Mouse (Mus musculus) ES-E14 (cell line): ENCODE data around the gene Taf4. TPM values are rescaled to one million over a fixed set of nuclear protein-coding genes. Genes with fewer than 3 reads are reported as not detected.

Experiments
- DNase-seq: peaks from one replicate; pipeline ENCODE4 v3.0.0-alpha.2; 2013; ENCODE audit warnings: low read depth, low spot score
- H3K27ac ChIP-seq: 2 replicates; pipeline ENCODE4 v1.5.1; 2012; ENCODE audit warnings: low read depth, mild to moderate bottlenecking, low read length, moderate library complexity, mixed read lengths; ENCODE audit not compliant: poor library complexity, insufficient read depth, severe bottlenecking
- H3K36me3 ChIP-seq: 2 replicates; pipeline ENCODE4 v1.6.1; 2012; ENCODE audit warnings: mild to moderate bottlenecking, low read length, moderate library complexity, mixed read lengths; ENCODE audit not compliant: control insufficient read depth, poor library complexity, insufficient read depth, severe bottlenecking
- H3K4me1 ChIP-seq, 2 experiments: fragments of 150-350 bp in 1 of 2; sonication (generic) in 1 of 2; 2 replicates each; pipeline ENCODE4 v1.6.1; 2012; ENCODE audit warnings: low read length in 2 of 2, mild to moderate bottlenecking in 1 of 2, mixed read lengths in 1 of 2; ENCODE audit not compliant: control insufficient read depth in 2 of 2, insufficient read depth in 2 of 2, poor library complexity in 1 of 2
- H3K4me3 ChIP-seq, 2 experiments: fragments of 150-350 bp in 1 of 2; sonication (generic) in 1 of 2; 2 replicates each; pipeline ENCODE4 v1.5.1; 2012; ENCODE audit warnings: low read length in 2 of 2, low read depth in 1 of 2, mild to moderate bottlenecking in 1 of 2, mixed read lengths in 1 of 2; ENCODE audit not compliant: insufficient read depth in 1 of 2, poor library complexity in 1 of 2, severe bottlenecking in 1 of 2
- H3K9ac ChIP-seq: 2 replicates; pipeline ENCODE4 v1.6.1; 2012; ENCODE audit warnings: low read depth, mild to moderate bottlenecking, low read length, mixed read lengths; ENCODE audit not compliant: poor library complexity, insufficient read depth, severe bottlenecking
- H3K9me3 ChIP-seq: fragments of 150-350 bp; sonication (generic); 2 replicates; pipeline ENCODE4 v1.6.1; 2012; ENCODE audit warnings: low read depth, mild to moderate bottlenecking, low read length; ENCODE audit not compliant: control insufficient read depth, insufficient read depth
- CHD2 ChIP-seq: IDR thresholded peaks from 2 replicates; pipeline ENCODE4 v1.6.1; 2014; ENCODE audit warnings: mild to moderate bottlenecking, low read depth, low read length, inconsistent platforms
- HCFC1 ChIP-seq: IDR thresholded peaks from 2 replicates; pipeline ENCODE4 v1.6.1; 2012; ENCODE audit warnings: low read length, inconsistent platforms, borderline replicate concordance; ENCODE audit not compliant: insufficient read depth
- MAFK ChIP-seq: IDR thresholded peaks from 2 replicates; pipeline ENCODE4 v1.6.1; 2014; ENCODE audit warnings: mild to moderate bottlenecking, low read depth, low read length, inconsistent platforms; ENCODE audit not compliant: insufficient read depth
- ZC3H11A ChIP-seq: IDR thresholded peaks from 2 replicates; pipeline ENCODE4 v1.6.1; 2012; ENCODE audit warnings: low read depth, mild to moderate bottlenecking, inconsistent platforms, low read length, borderline replicate concordance
- ZNF384 ChIP-seq: IDR thresholded peaks from 2 replicates; pipeline ENCODE4 v1.6.1; 2012; ENCODE audit warnings: low read depth, low read length, inconsistent platforms
- in situ Hi-C, 2 experiments: fragments of 600-800 bp; cut with MboI; formaldehyde crosslinking; loops; one replicate each; pipeline ENCODE4 v1.15.1; 2025; ENCODE audit warnings: low sequenced_read_pairs in 2 of 2, inconsistent platforms in 1 of 2; ENCODE audit not compliant: unreplicated experiment in 2 of 2
- total RNA-seq: library from RNA; depleted of rRNA; stranded (reverse); fragments of 300-350 nt; gene quantifications from 2 replicates; pipeline ENCODE4 v1.2.3, GENCODE M21; 2012

Taf4 gene
- total RNA-seq, 1 experiment = 19.0 TPM

DNA sequence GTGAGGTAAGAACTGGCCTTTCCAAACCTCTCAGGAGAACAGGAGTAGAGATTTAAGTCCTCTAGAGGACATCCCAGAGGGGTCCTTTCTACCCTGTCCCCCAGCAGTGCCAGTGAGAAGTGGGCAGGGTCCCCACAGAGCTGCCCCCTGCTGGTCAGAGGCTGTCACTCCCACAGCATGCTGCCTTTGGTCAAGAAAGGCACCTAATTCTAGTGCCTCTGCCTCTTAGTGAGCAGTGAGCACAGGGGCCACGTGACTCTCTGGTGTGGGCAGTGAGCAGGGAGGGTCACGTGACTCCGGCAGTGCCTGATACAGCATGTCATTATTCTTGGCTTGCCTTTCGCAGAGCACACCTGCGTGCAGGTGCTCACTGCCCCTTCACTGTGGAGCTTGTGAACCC is 103.1 kb downstream of the Taf4 start:
- in situ Hi-C loops = no loop called here
- DNase-seq = no peak

DNA sequence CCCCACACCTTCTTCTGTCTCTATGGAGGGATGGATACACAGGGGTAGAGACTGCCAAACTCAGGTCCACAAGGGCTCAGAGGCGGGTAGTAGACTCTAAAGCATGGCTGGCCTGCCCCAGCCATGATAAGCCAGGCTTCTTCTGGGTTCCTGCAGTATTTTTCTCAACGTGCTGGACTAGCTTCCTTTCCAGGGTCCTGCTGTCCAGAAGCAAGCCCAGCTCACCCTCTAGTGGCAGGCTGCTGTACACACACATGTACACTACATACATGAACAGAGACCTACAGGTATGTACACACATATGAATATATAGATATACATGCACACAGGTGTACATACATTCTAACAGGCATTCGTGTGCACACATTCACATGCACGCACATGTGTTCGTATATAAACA is 103.7 kb downstream of the Taf4 start:
- H3K36me3 ChIP-seq = no peaks in the 10 kb centered on the region
- H3K27ac ChIP-seq = no peak overlapping the region
- peaks cover 0 to 3% of the 10 kb centered on the region in 2 experiments; a peak in 1 of 4 replicates for H3K4me1 ChIP-seq
- DNase-seq = no peak
- no peak overlapping the region for H3K9ac ChIP-seq
- in situ Hi-C loops = no loop called here
- no peak overlapping the region for H3K4me3 ChIP-seq
- H3K9me3 ChIP-seq = no peaks in the 10 kb centered on the region
- 0 out of 2 replicates have a peak, but pooled peaks have one; percentile 13 for TF ChIP-seq ZC3H11A
- no peak for TF ChIP-seq CHD2

More for the DNA sequence above, 103.1 kb downstream of the Taf4 start:
- no peak overlapping the region for H3K9ac ChIP-seq
- H3K9me3 ChIP-seq = no peaks in the 10 kb centered on the region
- no peaks in the 10 kb centered on the region for H3K36me3 ChIP-seq
- peaks cover 0 to 3% of the 10 kb centered on the region in 2 experiments; a peak in 1 of 4 replicates for H3K4me1 ChIP-seq
- TF ChIP-seq MAFK (no peak), ZC3H11A (no peak), CHD2 (no peak), ZNF384 (no peak), HCFC1 (no peak)
- H3K4me3 ChIP-seq = no peak overlapping the region
- H3K27ac ChIP-seq = no peak overlapping the region

DNA sequence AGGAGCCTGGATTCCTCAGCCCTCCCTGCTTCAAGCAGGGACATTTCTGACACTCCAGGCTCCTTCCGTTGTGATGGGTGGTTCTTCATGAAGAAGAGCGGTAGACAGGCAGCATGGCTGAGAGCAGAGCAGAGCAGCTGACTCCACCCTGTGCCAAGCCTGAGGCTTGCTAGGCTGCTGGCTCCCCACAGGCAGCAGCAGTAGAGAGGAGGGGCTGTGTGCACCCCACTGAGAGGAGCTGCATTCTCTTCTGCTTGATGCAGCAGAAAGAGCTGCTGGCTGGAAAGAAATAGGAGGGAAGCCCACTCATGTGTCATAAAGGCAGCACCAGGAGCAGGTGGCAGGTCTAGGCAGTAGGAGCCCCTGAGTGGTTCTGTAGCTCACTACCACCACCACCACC is 106.6 kb downstream of the Taf4 start:
- Histone ChIP-seq H3K9me3 (no peaks in the 10 kb centered on the region), H3K36me3 (no peaks in the 10 kb centered on the region), H3K27ac (no peak overlapping the region), H3K4me1 (peaks cover 0 to 3% of the 10 kb centered on the region in 2 experiments; a peak in 1 of 4 replicates), H3K4me3 (no peak overlapping the region), H3K9ac (no peak overlapping the region)
- no peak for DNase-seq
- in situ Hi-C loops = no loop called here
- TF ChIP-seq MAFK = no peak
- no peak for TF ChIP-seq HCFC1
- TF ChIP-seq CHD2 = no peak
- no peak for TF ChIP-seq ZNF384
- no peak for TF ChIP-seq ZC3H11A

DNA sequence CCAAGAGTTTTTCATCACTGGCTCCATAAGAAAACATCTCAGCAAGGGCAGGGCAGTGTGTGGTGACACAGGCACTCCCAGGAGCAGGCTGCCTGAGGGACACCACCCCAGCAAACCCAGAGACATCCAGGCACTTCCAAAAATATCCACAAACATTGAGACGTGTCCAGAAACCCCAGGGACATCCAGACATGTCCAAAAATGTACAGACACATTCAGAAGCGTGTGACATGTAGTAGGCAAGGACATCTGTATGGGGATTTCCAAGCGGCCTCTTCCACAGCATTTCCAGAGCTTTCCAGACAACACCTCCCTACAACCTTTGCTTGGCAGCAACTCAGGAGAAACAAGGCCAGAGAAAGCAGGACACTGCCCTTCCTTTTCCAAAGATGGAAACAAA is 108.8 kb downstream of the Taf4 start:
- in situ Hi-C loops = no loop called here
- Histone ChIP-seq H3K9me3 (no peaks in the 10 kb centered on the region), H3K27ac (no peak overlapping the region), H3K9ac (no peak overlapping the region), H3K36me3 (no peaks in the 10 kb centered on the region), H3K4me3 (no peak overlapping the region), H3K4me1 (peaks cover 0 to 3% of the 10 kb centered on the region in 2 experiments; a peak in 1 of 4 replicates)
- no peak for TF ChIP-seq ZC3H11A
- TF ChIP-seq MAFK = no peak
- no peak for TF ChIP-seq HCFC1
- no peak for TF ChIP-seq ZNF384
- no peak for TF ChIP-seq CHD2
- DNase-seq = no peak

DNA sequence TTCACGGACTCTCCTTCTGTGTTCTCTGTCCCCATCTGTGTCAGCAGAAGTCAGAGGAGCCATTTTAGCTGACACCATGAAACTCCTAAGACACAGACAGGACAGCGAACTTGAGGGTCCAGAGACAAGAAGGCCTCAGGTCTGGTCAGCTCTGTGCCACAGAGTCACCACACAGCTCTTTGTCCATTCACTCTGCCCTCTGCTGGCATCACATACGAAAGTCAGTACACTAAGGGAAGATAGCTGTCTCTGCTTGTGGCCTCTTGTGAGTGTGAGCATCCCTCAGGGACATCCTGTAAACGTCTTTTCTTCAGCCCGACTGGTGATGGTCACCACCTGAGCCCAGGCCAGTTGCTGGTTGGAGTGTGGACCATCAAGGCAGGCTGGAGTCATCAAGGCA is 111.3 kb downstream of the Taf4 start:
- in situ Hi-C loops = no loop called here
- Histone ChIP-seq H3K36me3 (no peaks in the 10 kb centered on the region), H3K27ac (no peak overlapping the region), H3K9ac (no peak overlapping the region), H3K9me3 (no peaks in the 10 kb centered on the region), H3K4me3 (no peak overlapping the region), H3K4me1 (peaks cover 0 to 3% of the 10 kb centered on the region in 2 experiments; a peak in 1 of 4 replicates)
- TF ChIP-seq MAFK (no peak), ZC3H11A (no peak), ZNF384 (no peak), CHD2 (no peak), HCFC1 (no peak)
- no peak for DNase-seq
